Mouse (Mus musculus) erythroblast, embryonic 14.5 days (primary cell): ENCODE results near the gene Il4.

ENCODE experiments used
- GATA1 ChIP-seq: IDR thresholded peaks from 2 replicates; pipeline ENCODE4 v1.6.1; 2012; ENCODE audit warnings: low read length, inconsistent platforms, mixed read lengths
- TAL1 ChIP-seq: IDR thresholded peaks from 3 replicates; pipeline ENCODE4 v1.6.1; 2012; ENCODE audit warnings: low read length, inconsistent platforms, mixed read lengths

- TF ChIP-seq GATA1 (no peak), TAL1 (no peak)
Measured at GRCm38 (mm10) chr11:53567224-53568014, 51.0 kb downstream of the Il4 start, which contains the start of gene Kif3a.
